Mouse (Mus musculus) cortical plate, adult 2 months (tissue): ENCODE measurements at regions not wholly inside any gene's neighbourhood (a gene's known extent, or its start where the extent isn't known, plus 50 kb on each side); places are given as distances from the start of the nearest gene placed in this dataset.

Experiments
- CTCF ChIP-seq: fragments of 200-500 bp; IDR thresholded peaks from 2 replicates; pipeline ENCODE4 v1.5.1; 2011; ENCODE audit warnings: mild to moderate bottlenecking, control low read depth, low read length; ENCODE audit not compliant: insufficient read depth; ENCODE audit errors: extremely low read depth
- POLR2A ChIP-seq: fragments of 200-500 bp; IDR thresholded peaks from 2 replicates; pipeline ENCODE4 v1.6.1; 2011; ENCODE audit warnings: mild to moderate bottlenecking, low read length, control low read depth; ENCODE audit not compliant: insufficient read depth; ENCODE audit errors: extremely low read depth

DNA sequence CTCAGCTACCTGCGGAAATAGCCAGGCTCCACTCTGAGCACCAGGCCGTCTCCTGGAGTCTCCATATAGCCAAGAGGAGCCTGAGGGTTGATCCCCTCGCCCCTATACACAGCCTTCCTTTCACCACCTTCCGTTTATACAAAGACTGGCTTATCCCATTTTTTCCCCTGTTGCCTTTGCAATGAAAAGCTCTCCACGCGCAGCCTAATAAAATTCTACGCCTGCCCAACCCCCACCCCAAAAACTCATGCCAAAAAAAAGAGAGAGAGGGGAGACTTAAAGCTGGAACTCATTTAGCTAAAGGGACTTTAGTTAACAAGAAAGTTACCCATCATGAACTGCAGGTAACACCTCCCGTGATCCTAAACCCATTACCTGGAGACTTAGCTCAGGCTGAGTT lies 762.5 kb downstream of the Kcnj2 start:
- TF ChIP-seq CTCF: no peak
- TF ChIP-seq POLR2A: no peak
